Mouse (Mus musculus) hindbrain, embryonic 12.5 days (tissue): ENCODE data around the gene Fdx1l. TPM values are rescaled to one million over a fixed set of nuclear protein-coding genes. Genes with fewer than 3 reads are reported as not detected.
A peak's percentile ranks its signal among the peaks of the same experiment; 100 is the strongest.

Experiments
- ATAC-seq: fragments of 200-750 bp; cut with Nextera tagmentation; 2 replicates; pipeline ENCODE4 v1.8.0; 2017; ENCODE audit warnings: moderate TSS enrichment; ENCODE audit not compliant: low FRiP score
- H3K27ac ChIP-seq: fragments of 300-500 bp; sonication (generic); 2 replicates; pipeline ENCODE4 v1.5.1; 2016; ENCODE audit warnings: mild to moderate bottlenecking
- H3K27me3 ChIP-seq: fragments of 300-500 bp; sonication (generic); 2 replicates; pipeline ENCODE4 v1.6.1; 2016; ENCODE audit warnings: mild to moderate bottlenecking
- H3K36me3 ChIP-seq: fragments of 300-500 bp; sonication (generic); 2 replicates; pipeline ENCODE4 v1.6.1; 2016; ENCODE audit warnings: mild to moderate bottlenecking
- H3K4me1 ChIP-seq: fragments of 300-500 bp; sonication (generic); 2 replicates; pipeline ENCODE4 v1.6.1; 2016
- H3K4me2 ChIP-seq: fragments of 300-500 bp; sonication (generic); replicated peaks from 2 replicates; pipeline ENCODE4 v1.6.1; 2016; ENCODE audit warnings: mild to moderate bottlenecking
- H3K4me3 ChIP-seq: fragments of 300-500 bp; sonication (generic); 2 replicates; pipeline ENCODE4 v1.5.1; 2016; ENCODE audit warnings: mild to moderate bottlenecking
- H3K9ac ChIP-seq: fragments of 300-500 bp; sonication (generic); 2 replicates; pipeline ENCODE4 v1.6.1; 2016; ENCODE audit warnings: mild to moderate bottlenecking, moderate library complexity
- H3K9me3 ChIP-seq: fragments of 300-500 bp; sonication (generic); replicated peaks from 2 replicates; pipeline ENCODE4 v1.6.1; 2016; ENCODE audit warnings: mild to moderate bottlenecking
- WGBS: fragments of 180-500 bp; shearing (Covaris S2); methylation state at CpG from one replicate; pipeline ENCODE4 v1.1.7; 2016; 5-methylcytosine and 5-hydroxymethylcytosine counted together
- microRNA counts: library from miRNA; unstranded; fragments of <30 nt; microRNA quantifications from one replicate; lab custom pipeline; 2017
- microRNA-seq: library from miRNA; unstranded; fragments of <30 nt; microRNA quantifications from one replicate; pipeline ENCODE4, GENCODE M21; 2017
- polyA plus RNA-seq: library from polyadenylated mRNA; unstranded; fragments of >200 nt; fragmentation: Nextera tagmentation; extraction: Ambion mirVana; gene quantifications from 2 replicates; pipeline ENCODE4 v1.2.1, GENCODE M21; 2016

Fdx1l gene
- polyA plus RNA-seq, 1 experiment from 2014 or later = 46.4 TPM

GRCm38 (mm10) chr9:21022288-21022687 is 51.1 kb downstream of the Fdx1l start:
- H3K4me2 ChIP-seq = no peak overlapping the region
- no peaks in the 10 kb centered on the region for H3K9me3 ChIP-seq
- ATAC-seq = no peak
- WGBS = 65% methylated on average over 6 of the region's 6 CpGs
- H3K4me3 ChIP-seq = no peak overlapping the region
- no peak overlapping the region for H3K9ac ChIP-seq
- peaks cover 46% of the 10 kb centered on the region for H3K27me3 ChIP-seq
- no peak overlapping the region for H3K27ac ChIP-seq
- H3K36me3 ChIP-seq = no peaks in the 10 kb centered on the region
- no peaks in the 10 kb centered on the region for H3K4me1 ChIP-seq

GRCm38 (mm10) chr9:21021363-21021762 is 52.1 kb downstream of the Fdx1l start:
- Histone ChIP-seq H3K27ac (no peak overlapping the region), H3K27me3 (peaks cover 46% of the 10 kb centered on the region), H3K9ac (no peak overlapping the region), H3K4me1 (no peaks in the 10 kb centered on the region), H3K9me3 (no peaks in the 10 kb centered on the region), H3K4me3 (no peak overlapping the region), H3K4me2 (no peak overlapping the region), H3K36me3 (no peaks in the 10 kb centered on the region)
- no peak for ATAC-seq
- WGBS = 78% methylated on average over 3 of the region's 3 CpGs

GRCm38 (mm10) chr9:21018600-21018999 is 54.8 kb downstream of the Fdx1l start:
- Histone ChIP-seq H3K4me2 (no peak overlapping the region), H3K27ac (no peak overlapping the region), H3K27me3 (peaks cover 63% of the 10 kb centered on the region), H3K9ac (no peak overlapping the region), H3K4me3 (no peak overlapping the region), H3K9me3 (no peaks in the 10 kb centered on the region; the same call in 1 of the 2 replicates), H3K36me3 (no peaks in the 10 kb centered on the region), H3K4me1 (peaks cover 4% of the 10 kb centered on the region; the same call in 1 of the 2 replicates)
- WGBS = 77% methylated on average over 2 of the region's 2 CpGs
- no peak for ATAC-seq

MicroRNAs within 50 kb of the gene (microRNA counts, 519-probe panel; counts per million panel counts)
- microRNA mmu-miR-1900 (lab: Ali Mortazavi, UCI) = 4,063 counts per million, percentile 82 among the panel's probes with 10 or more counts

Small RNA genes lying within 50 kb of the gene (microRNA-seq; reads per million reads assigned to microRNA genes)
- not detected for gene Mir1900
- gene Mir7082 = 1.1 reads per million

Other genes starting within 250 kb of the Fdx1l start
- gene A230050P20Rik, start 205.0 kb downstream of the Fdx1l start, polyA plus RNA-seq = 2.0 and 2.4 TPM in 2 replicates
- 4.8 and 5.5 TPM in 2 replicates for gene Angptl6, start 193.9 kb downstream of the Fdx1l start, polyA plus RNA-seq
- gene Ppan, start 185.4 kb downstream of the Fdx1l start, polyA plus RNA-seq = 55.1 and 59.5 TPM in 2 replicates
- 282 and 283 TPM in 2 replicates for gene Eif3g, start 175.0 kb downstream of the Fdx1l start, polyA plus RNA-seq
- gene Dnmt1, start 113.7 kb downstream of the Fdx1l start, polyA plus RNA-seq = 95.2 and 102 TPM in 2 replicates
- 22.1 and 26.5 TPM in 2 replicates for gene S1pr2, start 96.8 kb downstream of the Fdx1l start, polyA plus RNA-seq
- gene Mrpl4, start 70.9 kb downstream of the Fdx1l start, polyA plus RNA-seq = 103 and 106 TPM in 2 replicates
- gene Icam1, start 57.6 kb downstream of the Fdx1l start, polyA plus RNA-seq = 5.2 and 5.5 TPM in 2 replicates
- 1.7 and 2.1 TPM in 2 replicates for gene Icam4, start 44.2 kb downstream of the Fdx1l start, polyA plus RNA-seq
- gene Icam5, start 41.5 kb downstream of the Fdx1l start, polyA plus RNA-seq = 0.13 and 0.23 TPM in 2 replicates
- gene Zglp1, start 6.5 kb downstream of the Fdx1l start, polyA plus RNA-seq = 2.4 TPM in 1 of 2 replicates, not detected in the other
- 1.3 TPM in 2 replicates for gene Gm49373, start 518 bp downstream of the Fdx1l start, polyA plus RNA-seq
- gene Gm38431, start 18.4 kb upstream of the Fdx1l start, polyA plus RNA-seq = 1.6 and 2.5 TPM in 2 replicates
- gene Raver1, start 18.4 kb upstream of the Fdx1l start, polyA plus RNA-seq = 58.8 and 66.9 TPM in 2 replicates
- 16.3 and 18.1 TPM in 2 replicates for gene Tyk2, start 57.6 kb upstream of the Fdx1l start, polyA plus RNA-seq
- gene Cdc37, start 76.4 kb upstream of the Fdx1l start, polyA plus RNA-seq = 271 and 274 TPM in 2 replicates
- 11.4 and 11.7 TPM in 2 replicates for gene Pde4a, start 92.1 kb upstream of the Fdx1l start, polyA plus RNA-seq
- 54.8 and 55.6 TPM in 2 replicates for gene Keap1, start 165.7 kb upstream of the Fdx1l start, polyA plus RNA-seq
- gene S1pr5, start 174.8 kb upstream of the Fdx1l start, polyA plus RNA-seq = 1.5 and 1.9 TPM in 2 replicates
- gene Atg4d, start 191.7 kb upstream of the Fdx1l start, polyA plus RNA-seq = 43.4 and 46.8 TPM in 2 replicates
- 18.1 and 23.6 TPM in 2 replicates for gene Kri1, start 214.4 kb upstream of the Fdx1l start, polyA plus RNA-seq
- 72.0 and 72.7 TPM in 2 replicates for gene Cdkn2d, start 217.8 kb upstream of the Fdx1l start, polyA plus RNA-seq
- gene Ap1m2, start 238.7 kb upstream of the Fdx1l start, polyA plus RNA-seq = 3.2 and 7.6 TPM in 2 replicates
- gene Slc44a2, start 247.1 kb upstream of the Fdx1l start, polyA plus RNA-seq = 86.8 and 93.2 TPM in 2 replicates